Mouse (Mus musculus) C2C12 (cell line): ENCODE data around the gene Traf3ip1.

ENCODE experiments used
- CEBPB ChIP-seq: IDR thresholded peaks from one replicate; pipeline ENCODE4 v1.6.1; 2011; ENCODE audit warnings: low read depth, mild to moderate bottlenecking, control low read depth, moderate library complexity
- CTCF ChIP-seq: IDR thresholded peaks from one replicate; pipeline ENCODE4 v1.5.1; 2011; ENCODE audit not compliant: control insufficient read depth, insufficient read depth, insufficient read length

GRCm38 (mm10) chr1:91541042-91541592 is 46.7 kb downstream of the Traf3ip1 start:
- TF ChIP-seq CTCF (no peak), CEBPB (no peak)
